Mouse (Mus musculus): ENCODE measurements around the gene Slc4a4. TPM values are rescaled to one million over a fixed set of nuclear protein-coding genes. Genes with fewer than 3 reads are reported as not detected.

Gene Slc4a4
- polyA plus RNA-seq, 1 experiment from 2014 or later, result 0.70 TPM

GRCm38 (mm10) chr5:89123270-89123903 lies 236.8 kb downstream of the Slc4a4 start:
- ATAC-seq (ENCODE audit: low read depth) (no peak), DNase-seq (no peak)
- Histone ChIP-seq H3K4me2 (no peak overlapping the region), H3K9me3 (replicated peaks) (no peaks in the 10 kb centered on the region), H3K4me1 (replicated peaks) (no peaks in the 10 kb centered on the region), H3K27me3 (no peaks in the 10 kb centered on the region), H3K9ac (no peak overlapping the region), H3K27ac (no peak overlapping the region), H3K36me3 (no peaks in the 10 kb centered on the region), H3K4me3 (replicated peaks) (no peak overlapping the region)
- 67% methylated on average over 9 of the region's 9 CpGs for WGBS (ENCODE audit: insufficient replicate concordance)

- WGBS (ENCODE audit: insufficient replicate concordance), result 63% methylated on average over 6 of the region's 6 CpGs
- H3K4me2 ChIP-seq, result no peak overlapping the region
- no peak for ATAC-seq (ENCODE audit: low read depth)
These were observed 241.6 kb downstream of the Slc4a4 start for GRCm38 (mm10) chr5:89128210-89128609.

GRCm38 (mm10) chr5:89135776-89136175 lies 249.2 kb downstream of the Slc4a4 start:
- Histone ChIP-seq H3K9me3 (replicated peaks) (no peaks in the 10 kb centered on the region), H3K4me2 (no peak overlapping the region), H3K4me1 (replicated peaks) (no peaks in the 10 kb centered on the region), H3K27ac (no peak overlapping the region), H3K36me3 (no peaks in the 10 kb centered on the region), H3K27me3 (no peaks in the 10 kb centered on the region), H3K9ac (no peak overlapping the region), H3K4me3 (replicated peaks) (no peak overlapping the region)
- DNase-seq, result no peak
- 84% methylated on average over 11 of the region's 11 CpGs for WGBS (ENCODE audit: insufficient replicate concordance)
- no peak for ATAC-seq (ENCODE audit: low read depth)

More at GRCm38 (mm10) chr5:89128210-89128609, 241.6 kb downstream of the Slc4a4 start:
- no peak overlapping the region for H3K9ac ChIP-seq
- H3K36me3 ChIP-seq, result no peaks in the 10 kb centered on the region
- H3K27me3 ChIP-seq, result no peaks in the 10 kb centered on the region
- H3K4me1 ChIP-seq (replicated peaks), result no peaks in the 10 kb centered on the region
- no peak overlapping the region for H3K27ac ChIP-seq
- no peak for DNase-seq
- H3K4me3 ChIP-seq (replicated peaks), result no peak overlapping the region
- H3K9me3 ChIP-seq (replicated peaks), result no peaks in the 10 kb centered on the region

GRCm38 (mm10) chr5:89140070-89140469 lies 253.5 kb downstream of the Slc4a4 start:
- no peak for ATAC-seq (ENCODE audit: low read depth)
- no peaks in the 10 kb centered on the region for H3K36me3 ChIP-seq
- 80% methylated on average over 2 of the region's 2 CpGs for WGBS (ENCODE audit: insufficient replicate concordance)

GRCm38 (mm10) chr5:89141761-89142160 lies 255.1 kb downstream of the Slc4a4 start:
- no peak for ATAC-seq (ENCODE audit: low read depth)
- H3K4me3 ChIP-seq (replicated peaks), result no peak overlapping the region
- no peak overlapping the region for H3K9ac ChIP-seq
- H3K4me2 ChIP-seq, result no peak overlapping the region
- H3K9me3 ChIP-seq (replicated peaks), result no peaks in the 10 kb centered on the region
- H3K27ac ChIP-seq, result no peak overlapping the region
- 55% methylated on average over 2 of the region's 2 CpGs for WGBS (ENCODE audit: insufficient replicate concordance)
- DNase-seq, result no peak
- H3K27me3 ChIP-seq, result no peaks in the 10 kb centered on the region
- no peaks in the 10 kb centered on the region for H3K4me1 ChIP-seq (replicated peaks)
- no peaks in the 10 kb centered on the region for H3K36me3 ChIP-seq

More at GRCm38 (mm10) chr5:89140070-89140469, 253.5 kb downstream of the Slc4a4 start:
- no peak overlapping the region for H3K4me2 ChIP-seq
- H3K27ac ChIP-seq, result no peak overlapping the region
- no peaks in the 10 kb centered on the region for H3K4me1 ChIP-seq (replicated peaks)
- no peaks in the 10 kb centered on the region for H3K27me3 ChIP-seq
- H3K4me3 ChIP-seq (replicated peaks), result no peak overlapping the region
- DNase-seq, result no peak
- H3K9me3 ChIP-seq (replicated peaks), result no peaks in the 10 kb centered on the region
- H3K9ac ChIP-seq, result no peak overlapping the region

- no peak overlapping the region for H3K4me2 ChIP-seq
These were observed 259.7 kb downstream of the Slc4a4 start for GRCm38 (mm10) chr5:89146276-89146675.

GRCm38 (mm10) chr5:89147282-89147790 lies 260.7 kb downstream of the Slc4a4 start:
- 16% methylated on average over 13 of the region's 13 CpGs for WGBS (ENCODE audit: insufficient replicate concordance)
- Histone ChIP-seq H3K4me1 (replicated peaks) (no peaks in the 10 kb centered on the region), H3K4me3 (replicated peaks) (no peak overlapping the region), H3K27me3 (no peaks in the 10 kb centered on the region), H3K36me3 (no peaks in the 10 kb centered on the region), H3K9ac (no peak overlapping the region), H3K4me2 (no peak overlapping the region), H3K27ac (no peak overlapping the region), H3K9me3 (replicated peaks) (no peaks in the 10 kb centered on the region)
- DNase-seq (no peak), ATAC-seq (ENCODE audit: low read depth) (no peak)

More at GRCm38 (mm10) chr5:89146276-89146675, 259.7 kb downstream of the Slc4a4 start:
- H3K36me3 ChIP-seq, result no peaks in the 10 kb centered on the region
- no peak for ATAC-seq (ENCODE audit: low read depth)
- H3K4me1 ChIP-seq (replicated peaks), result no peaks in the 10 kb centered on the region
- no peaks in the 10 kb centered on the region for H3K9me3 ChIP-seq (replicated peaks)
- H3K27me3 ChIP-seq, result no peaks in the 10 kb centered on the region
- no peak overlapping the region for H3K9ac ChIP-seq
- H3K27ac ChIP-seq, result no peak overlapping the region
- no peak for DNase-seq
- 57% methylated on average over 2 of the region's 2 CpGs for WGBS (ENCODE audit: insufficient replicate concordance)
- H3K4me3 ChIP-seq (replicated peaks), result no peak overlapping the region

GRCm38 (mm10) chr5:89149436-89150040 lies 262.9 kb downstream of the Slc4a4 start:
- no peaks in the 10 kb centered on the region for H3K4me1 ChIP-seq (replicated peaks)
- no peak overlapping the region for H3K4me3 ChIP-seq (replicated peaks)
- no peak overlapping the region for H3K27ac ChIP-seq
- no peaks in the 10 kb centered on the region for H3K36me3 ChIP-seq
- H3K27me3 ChIP-seq, result no peaks in the 10 kb centered on the region
- no peak overlapping the region for H3K4me2 ChIP-seq
- no peaks in the 10 kb centered on the region for H3K9me3 ChIP-seq (replicated peaks)
- WGBS (ENCODE audit: insufficient replicate concordance), result 50% methylated on average over 2 of the region's 2 CpGs
- ATAC-seq (ENCODE audit: low read depth), result no peak
- no peak for DNase-seq
- H3K9ac ChIP-seq, result no peak overlapping the region

GRCm38 (mm10) chr5:89151076-89151475 lies 264.5 kb downstream of the Slc4a4 start:
- Histone ChIP-seq H3K4me3 (replicated peaks) (no peak overlapping the region), H3K4me1 (replicated peaks) (no peaks in the 10 kb centered on the region), H3K9ac (no peak overlapping the region), H3K27ac (no peak overlapping the region), H3K27me3 (no peaks in the 10 kb centered on the region), H3K36me3 (no peaks in the 10 kb centered on the region), H3K4me2 (no peak overlapping the region), H3K9me3 (replicated peaks) (no peaks in the 10 kb centered on the region)
- ATAC-seq (ENCODE audit: low read depth) (no peak), DNase-seq (no peak)
- 64% methylated on average over 3 of the region's 3 CpGs for WGBS (ENCODE audit: insufficient replicate concordance)

GRCm38 (mm10) chr5:89171025-89171718 lies 284.6 kb downstream of the Slc4a4 start:
- Histone ChIP-seq H3K4me2 (no peak overlapping the region), H3K9me3 (replicated peaks) (no peaks in the 10 kb centered on the region), H3K4me3 (replicated peaks) (no peak overlapping the region), H3K27ac (no peak overlapping the region), H3K9ac (no peak overlapping the region), H3K27me3 (no peaks in the 10 kb centered on the region), H3K4me1 (replicated peaks) (no peaks in the 10 kb centered on the region), H3K36me3 (no peaks in the 10 kb centered on the region)
- 69% methylated on average over 2 of the region's 2 CpGs for WGBS (ENCODE audit: insufficient replicate concordance)
- DNase-seq, result no peak
- ATAC-seq (ENCODE audit: low read depth), result no peak

GRCm38 (mm10) chr5:89190063-89190462 lies 303.4 kb downstream of the Slc4a4 start:
- ATAC-seq (ENCODE audit: low read depth) (no peak), DNase-seq (no peak)
- no peaks in the 10 kb centered on the region for H3K36me3 ChIP-seq
- 57% methylated on average over 3 of the region's 3 CpGs for WGBS (ENCODE audit: insufficient replicate concordance)
- no peak overlapping the region for H3K4me2 ChIP-seq
- H3K4me3 ChIP-seq (replicated peaks), result no peak overlapping the region
- H3K27me3 ChIP-seq, result no peaks in the 10 kb centered on the region
- H3K9me3 ChIP-seq (replicated peaks), result no peaks in the 10 kb centered on the region
- H3K4me1 ChIP-seq (replicated peaks), result no peaks in the 10 kb centered on the region
- H3K27ac ChIP-seq, result no peak overlapping the region
- no peak overlapping the region for H3K9ac ChIP-seq

Measured in liver, embryonic 13.5 days (tissue).